Mouse (Mus musculus): ENCODE results near the gene Gm20509. TPM values are rescaled to one million over a fixed set of nuclear protein-coding genes. Genes with fewer than 3 reads are reported as not detected.

Gene Gm20509
- not detected in 2 replicates for polyA plus RNA-seq (2014; fragmentation: Nextera tagmentation; extraction: Ambion mirVana)

- no peak within 1 kb of the TSS for H3K27ac ChIP-seq (ENCODE audit: low read depth, low read length)
- H3K9me3 ChIP-seq (ENCODE audit: control insufficient read depth, low read length) = no peaks in the 10 kb centered on the region
- WGBS = 90% methylated on average over 4 of the region's 4 CpGs
- DNase-seq (ENCODE audit: low spot score) (no peak), ATAC-seq (ENCODE audit: insufficient read depth, low FRiP score, low TSS enrichment) (no peak)
- H3K4me3 ChIP-seq (ENCODE audit: low read depth, low read length) = peak within 1 kb of the TSS; percentile 42
- no peaks in the 10 kb centered on the region for H3K4me1 ChIP-seq (ENCODE audit: control insufficient read depth, insufficient read depth, low read length)
- peaks cover 4% of the 10 kb centered on the region; the same call in 1 of the 2 replicates for H3K27me3 ChIP-seq (ENCODE audit: control insufficient read depth, insufficient read depth, low read length)
- H3K4me2 ChIP-seq (ENCODE audit: low read depth) = peak within 1 kb of the TSS; percentile 77
- no peaks in the 10 kb centered on the region for H3K36me3 ChIP-seq (ENCODE audit: control insufficient read depth, insufficient read depth, low read length)
- peak within 1 kb of the TSS; percentile 56 for H3K9ac ChIP-seq (ENCODE audit: low read length)
Measured at GRCm38 (mm10) chr9:73102181-73102580, at the start of gene Gm20509. TSS of gene Gm20509 (plus strand) at chr9:73102470.

GRCm38 (mm10) chr9:73055441-73055911 is 46.8 kb upstream of the Gm20509 start:
- WGBS = 71% methylated on average over 10 of the region's 10 CpGs

GRCm38 (mm10) chr9:73059224-73059623 is 43.0 kb upstream of the Gm20509 start:
- DNase-seq (ENCODE audit: low spot score) (no peak), ATAC-seq (ENCODE audit: insufficient read depth, low FRiP score, low TSS enrichment) (no peak)
- Histone ChIP-seq H3K9me3 (ENCODE audit: control insufficient read depth, low read length) (no peaks in the 10 kb centered on the region), H3K27me3 (ENCODE audit: control insufficient read depth, insufficient read depth, low read length) (no peaks in the 10 kb centered on the region), H3K4me1 (ENCODE audit: control insufficient read depth, insufficient read depth, low read length) (peaks cover 4% of the 10 kb centered on the region; the same call in 1 of the 2 replicates), H3K4me2 (ENCODE audit: low read depth) (no peak overlapping the region), H3K9ac (ENCODE audit: low read length) (no peak overlapping the region), H3K27ac (ENCODE audit: low read depth, low read length) (no peak overlapping the region), H3K4me3 (ENCODE audit: low read depth, low read length) (no peak overlapping the region), H3K36me3 (ENCODE audit: control insufficient read depth, insufficient read depth, low read length) (no peaks in the 10 kb centered on the region)
- 91% methylated on average over 4 of the region's 4 CpGs for WGBS

More at GRCm38 (mm10) chr9:73055441-73055911, 46.8 kb upstream of the Gm20509 start:
- Histone ChIP-seq H3K4me2 (ENCODE audit: low read depth) (no peak overlapping the region), H3K4me3 (ENCODE audit: low read depth, low read length) (no peak overlapping the region), H3K4me1 (ENCODE audit: control insufficient read depth, insufficient read depth, low read length) (no peaks in the 10 kb centered on the region), H3K27me3 (ENCODE audit: control insufficient read depth, insufficient read depth, low read length) (no peaks in the 10 kb centered on the region), H3K27ac (ENCODE audit: low read depth, low read length) (no peak overlapping the region), H3K9ac (ENCODE audit: low read length) (no peak overlapping the region), H3K36me3 (ENCODE audit: control insufficient read depth, insufficient read depth, low read length) (no peaks in the 10 kb centered on the region), H3K9me3 (ENCODE audit: control insufficient read depth, low read length) (no peaks in the 10 kb centered on the region)
- no peak for ATAC-seq (ENCODE audit: insufficient read depth, low FRiP score, low TSS enrichment)
- no peak for DNase-seq (ENCODE audit: low spot score)

- Histone ChIP-seq H3K27me3 (ENCODE audit: control insufficient read depth, insufficient read depth, low read length) (no peaks in the 10 kb centered on the region), H3K36me3 (ENCODE audit: control insufficient read depth, insufficient read depth, low read length) (no peaks in the 10 kb centered on the region), H3K9me3 (ENCODE audit: control insufficient read depth, low read length) (no peaks in the 10 kb centered on the region), H3K4me3 (ENCODE audit: low read depth, low read length) (no peak overlapping the region), H3K4me2 (ENCODE audit: low read depth) (peak overlapping the region; percentile 26), H3K4me1 (ENCODE audit: control insufficient read depth, insufficient read depth, low read length) (peaks cover 4% of the 10 kb centered on the region), H3K27ac (ENCODE audit: low read depth, low read length) (no peak overlapping the region), H3K9ac (ENCODE audit: low read length) (no peak overlapping the region)
- DNase-seq (ENCODE audit: low spot score) = peak; percentile 29
- ATAC-seq (ENCODE audit: insufficient read depth, low FRiP score, low TSS enrichment) = no peak; the same call in 1 of the 2 replicates
- WGBS = 23% methylated on average over 15 of the region's 15 CpGs
Measured at GRCm38 (mm10) chr9:73063621-73064290, 38.5 kb upstream of the Gm20509 start.

- no peaks in the 10 kb centered on the region for H3K36me3 ChIP-seq (ENCODE audit: control insufficient read depth, insufficient read depth, low read length)
- H3K9me3 ChIP-seq (ENCODE audit: control insufficient read depth, low read length) = no peaks in the 10 kb centered on the region
- H3K4me1 ChIP-seq (ENCODE audit: control insufficient read depth, insufficient read depth, low read length) = peaks cover 4% of the 10 kb centered on the region
- H3K4me3 ChIP-seq (ENCODE audit: low read depth, low read length) = no peak overlapping the region
- WGBS = 25% methylated on average over 10 of the region's 10 CpGs
- ATAC-seq (ENCODE audit: insufficient read depth, low FRiP score, low TSS enrichment) = no peak
- H3K27me3 ChIP-seq (ENCODE audit: control insufficient read depth, insufficient read depth, low read length) = no peaks in the 10 kb centered on the region
- H3K9ac ChIP-seq (ENCODE audit: low read length) = no peak overlapping the region
- DNase-seq (ENCODE audit: low spot score) = peak; percentile 38
- no peak overlapping the region for H3K27ac ChIP-seq (ENCODE audit: low read depth, low read length)
- no peak overlapping the region for H3K4me2 ChIP-seq (ENCODE audit: low read depth)
Measured at GRCm38 (mm10) chr9:73067086-73067485, 35.2 kb upstream of the Gm20509 start.

- Histone ChIP-seq H3K27ac (ENCODE audit: low read depth, low read length) (no peak overlapping the region), H3K4me1 (ENCODE audit: control insufficient read depth, insufficient read depth, low read length) (peaks cover 4% of the 10 kb centered on the region), H3K4me2 (ENCODE audit: low read depth) (no peak overlapping the region), H3K27me3 (ENCODE audit: control insufficient read depth, insufficient read depth, low read length) (no peaks in the 10 kb centered on the region), H3K9me3 (ENCODE audit: control insufficient read depth, low read length) (no peaks in the 10 kb centered on the region), H3K4me3 (ENCODE audit: low read depth, low read length) (no peak overlapping the region), H3K9ac (ENCODE audit: low read length) (no peak overlapping the region), H3K36me3 (ENCODE audit: control insufficient read depth, insufficient read depth, low read length) (no peaks in the 10 kb centered on the region)
- ATAC-seq (ENCODE audit: insufficient read depth, low FRiP score, low TSS enrichment) (no peak), DNase-seq (ENCODE audit: low spot score) (no peak)
- 26% methylated on average over 6 of the region's 6 CpGs for WGBS
Measured at GRCm38 (mm10) chr9:73068230-73068679, 34.0 kb upstream of the Gm20509 start.

- H3K27me3 ChIP-seq (ENCODE audit: control insufficient read depth, insufficient read depth, low read length) = no peaks in the 10 kb centered on the region
- ATAC-seq (ENCODE audit: insufficient read depth, low FRiP score, low TSS enrichment) = no peak
- H3K36me3 ChIP-seq (ENCODE audit: control insufficient read depth, insufficient read depth, low read length) = no peaks in the 10 kb centered on the region
- H3K4me3 ChIP-seq (ENCODE audit: low read depth, low read length) = no peak overlapping the region
- H3K9ac ChIP-seq (ENCODE audit: low read length) = no peak overlapping the region
- peaks cover 2% of the 10 kb centered on the region for H3K4me1 ChIP-seq (ENCODE audit: control insufficient read depth, insufficient read depth, low read length)
- no peaks in the 10 kb centered on the region for H3K9me3 ChIP-seq (ENCODE audit: control insufficient read depth, low read length)
- H3K4me2 ChIP-seq (ENCODE audit: low read depth) = no peak overlapping the region
- no peak overlapping the region for H3K27ac ChIP-seq (ENCODE audit: low read depth, low read length)
- no peak for DNase-seq (ENCODE audit: low spot score)
- 86% methylated on average over 6 of the region's 6 CpGs for WGBS
Measured at GRCm38 (mm10) chr9:73068688-73069087, 33.6 kb upstream of the Gm20509 start.

- H3K4me1 ChIP-seq (ENCODE audit: control insufficient read depth, insufficient read depth, low read length) = no peaks in the 10 kb centered on the region; the same call in 1 of the 2 replicates
- no peaks in the 10 kb centered on the region for H3K27me3 ChIP-seq (ENCODE audit: control insufficient read depth, insufficient read depth, low read length)
- no peak overlapping the region for H3K9ac ChIP-seq (ENCODE audit: low read length)
- ATAC-seq (ENCODE audit: insufficient read depth, low FRiP score, low TSS enrichment) = no peak
- H3K4me2 ChIP-seq (ENCODE audit: low read depth) = no peak overlapping the region
- DNase-seq (ENCODE audit: low spot score) = no peak
- no peaks in the 10 kb centered on the region for H3K36me3 ChIP-seq (ENCODE audit: control insufficient read depth, insufficient read depth, low read length)
- no peak overlapping the region for H3K27ac ChIP-seq (ENCODE audit: low read depth, low read length)
- H3K9me3 ChIP-seq (ENCODE audit: control insufficient read depth, low read length) = no peaks in the 10 kb centered on the region
- WGBS = 77% methylated on average over 10 of the region's 10 CpGs
- no peak overlapping the region for H3K4me3 ChIP-seq (ENCODE audit: low read depth, low read length)
Measured at GRCm38 (mm10) chr9:73070971-73071659, 31.2 kb upstream of the Gm20509 start.
